14 mouse cellular contexts compared by ENCODE assay signal in genomic region chr16:11071887-11072286, GRCm38 (mm10). TPM values are rescaled to one million over a fixed set of nuclear protein-coding genes. Genes with fewer than 3 reads are reported as not detected.
DNase-seq lines count a peak whose midpoint lies in the region; ATAC-seq and TF ChIP-seq lines count a peak whose summit lies in the region.
"Had no signal": no experiment of that assay in that cellular context is flagged by ENCODE, and none has a peak within 500 bp of the region (broad histone marks: within the 10 kb centered on the region; RNA-seq: fewer than 3 reads in every experiment).

No protein-coding gene starts in this region.

- H3K4me1 ChIP-seq in midbrain, embryonic 10.5 days, result peaks cover 47% of the 10 kb centered on the region
- H3K4me1 ChIP-seq in midbrain, embryonic 16.5 days (ENCODE audit: control insufficient read depth, insufficient read depth, low read length), result peaks cover 56% of the 10 kb centered on the region
- H3K4me1 ChIP-seq in bone marrow, adult 2 months (ENCODE audit: control insufficient read depth, insufficient read depth, low read length), result peaks cover 9% of the 10 kb centered on the region

- DNase-seq in cerebellum, adult 9-11 months, result peak; percentile 27
- no peak for DNase-seq in midbrain, embryonic 10.5 days (ENCODE audit: low spot score)
- DNase-seq in splenic B cell, adult 2 months (ENCODE audit: low read depth, low spot score), result peak; percentile 79
- DNase-seq in kidney, postnatal 36 days, result no peak
- DNase-seq in adrenal gland, adult (ENCODE audit: inconsistent age in 2 of 2, low spot score in 1 of 2), result no peak
- DNase-seq: kidney, postnatal 4 days had no signal

- H3K27me3 ChIP-seq in midbrain, embryonic 10.5 days (ENCODE audit: low read depth, poor library complexity, severe bottlenecking), result no peaks in the 10 kb centered on the region
- H3K27me3 ChIP-seq in midbrain, embryonic 16.5 days (ENCODE audit: control insufficient read depth, insufficient read depth, low read depth, low read length), result no peaks in the 10 kb centered on the region
- no peaks in the 10 kb centered on the region for H3K27me3 ChIP-seq in splenic B cell, adult 2 months (ENCODE audit: control insufficient read depth, insufficient read depth, low read length, poor library complexity, severe bottlenecking)
- H3K27me3 ChIP-seq: embryonic facial prominence, embryonic 13.5 days had no signal

- no peak for TF ChIP-seq POLR2A in bone marrow, adult 2 months (IDR thresholded peaks at IDR 0.05; ENCODE audit: borderline replicate concordance, control insufficient read depth, low read depth, low read length)

- no peaks in the 10 kb centered on the region for H3K9me3 ChIP-seq in midbrain, embryonic 10.5 days (replicated peaks)
- no peaks in the 10 kb centered on the region for H3K9me3 ChIP-seq in midbrain, embryonic 16.5 days (replicated peaks; ENCODE audit: control insufficient read depth, low read length, poor library complexity, severe bottlenecking)
- H3K9me3 ChIP-seq: embryonic facial prominence, embryonic 13.5 days; megakaryocyte, embryonic 14.5 days had no signal

- no peak overlapping the region for H3K4me3 ChIP-seq in midbrain, embryonic 10.5 days
- no peak overlapping the region for H3K4me3 ChIP-seq in midbrain, embryonic 16.5 days (ENCODE audit: low read depth, low read length)
- no peak overlapping the region for H3K4me3 ChIP-seq in bone marrow, adult 2 months (replicated peaks; ENCODE audit: control insufficient read depth, low read depth, low read length)
- H3K4me3 ChIP-seq: embryonic facial prominence, embryonic 13.5 days; megakaryocyte, embryonic 14.5 days had no signal

- TF ChIP-seq CTCF in bone marrow, adult 2 months (IDR thresholded peaks at IDR 0.05; ENCODE audit: control insufficient read depth, insufficient read depth, low read length), result no peak

- ATAC-seq in cerebellum, adult (ENCODE audit: insufficient number of reproducible peaks, low FRiP score, low TSS enrichment), result no peak
- ATAC-seq in midbrain, embryonic 16.5 days, result no peak
- ATAC-seq: lung, postnatal 0 days had no signal

- WGBS in midbrain, embryonic 10.5 days, result 94% methylated on average over 4 of the region's 4 CpGs
- WGBS in midbrain, embryonic 16.5 days, result 94% methylated on average over 4 of the region's 4 CpGs
- WGBS in bone marrow, adult 2 months, result 54% methylated on average over 4 of the region's 4 CpGs

- 0 out of 2 replicates have a peak overlapping the region, but pooled peaks have one; percentile 47 for H3K27ac ChIP-seq in midbrain, embryonic 10.5 days (replicated peaks)
- no peak overlapping the region for H3K27ac ChIP-seq in midbrain, embryonic 16.5 days (ENCODE audit: low read length)
- H3K27ac ChIP-seq in bone marrow, adult 2 months (ENCODE audit: control insufficient read depth, insufficient read depth, low read depth, low read length, poor library complexity), result peak overlapping the region; percentile 71
- H3K27ac ChIP-seq: embryonic facial prominence, embryonic 13.5 days; liver, embryonic 14.5 days; stomach, postnatal 0 days had no signal

- H3K36me3 ChIP-seq in midbrain, embryonic 10.5 days, result peaks cover 79% of the 10 kb centered on the region
- peaks cover 23% of the 10 kb centered on the region for H3K36me3 ChIP-seq in midbrain, embryonic 16.5 days (ENCODE audit: control insufficient read depth, insufficient read depth, low read length)
- H3K36me3 ChIP-seq in splenic B cell, adult 2 months (ENCODE audit: control insufficient read depth, insufficient read depth, low read length, poor library complexity, severe bottlenecking), result peaks cover 27% of the 10 kb centered on the region

- H3K9ac ChIP-seq in midbrain, embryonic 16.5 days (ENCODE audit: low read depth, low read length), result no peak overlapping the region
- H3K9ac ChIP-seq: embryonic facial prominence, embryonic 13.5 days; liver, embryonic 14.5 days had no signal

- H3K4me2 ChIP-seq in midbrain, embryonic 16.5 days (ENCODE audit: low read length), result no peak overlapping the region
- H3K4me2 ChIP-seq: embryonic facial prominence, embryonic 13.5 days had no signal

RNA-seq across cellular contexts. Expression of gene Litaf, which starts 5.9 kb away (rescaled TPM):
- 97.9 and 106 TPM in 2 replicates for polyA plus RNA-seq in midbrain, embryonic 10.5 days (2016; fragmentation: Nextera tagmentation; extraction: Ambion mirVana)
- 22.7 and 25.4 TPM in 2 replicates for polyA plus RNA-seq in midbrain, embryonic 16.5 days (2015; fragmentation: Nextera tagmentation; extraction: Ambion mirVana)
- polyA plus RNA-seq in bone marrow, adult 2 months (2011; ENCODE audit: insufficient read depth, insufficient read length, low replicate concordance, missing spikeins), result 21.6 and 41.1 TPM in 2 replicates

RNA-seq across cellular contexts. Expression of gene Snn, which starts 11.1 kb away (rescaled TPM):
- 86.7 and 106 TPM in 2 replicates for polyA plus RNA-seq in midbrain, embryonic 10.5 days (2016; fragmentation: Nextera tagmentation; extraction: Ambion mirVana)
- polyA plus RNA-seq in midbrain, embryonic 16.5 days (2015; fragmentation: Nextera tagmentation; extraction: Ambion mirVana), result 129 and 134 TPM in 2 replicates
- polyA plus RNA-seq in bone marrow, adult 2 months (2011; ENCODE audit: insufficient read depth, insufficient read length, low replicate concordance, missing spikeins), result 12.6 and 21.6 TPM in 2 replicates

Comparison
In these comparisons a context has a peak if more than half of its experiments do, and no peak if none do; other contexts are left out.
1. DNase-seq: peak in cerebellum, adult 9-11 months (single experiment) and splenic B cell, adult 2 months (single experiment); none in midbrain, embryonic 10.5 days (single experiment), kidney, postnatal 36 days (0 of 2) and adrenal gland, adult (0 of 2).